Mouse (Mus musculus) 3T3-L1 (cell line): ENCODE results near the gene Amelx.
A peak's percentile ranks its signal among the peaks of the same experiment; 100 is the strongest.

Source experiments
- DNase-seq: peaks from one replicate; pipeline ENCODE4 v3.0.0-alpha.2; 2015; ENCODE audit warnings: low read depth, low spot score

Amelx gene

DNA sequence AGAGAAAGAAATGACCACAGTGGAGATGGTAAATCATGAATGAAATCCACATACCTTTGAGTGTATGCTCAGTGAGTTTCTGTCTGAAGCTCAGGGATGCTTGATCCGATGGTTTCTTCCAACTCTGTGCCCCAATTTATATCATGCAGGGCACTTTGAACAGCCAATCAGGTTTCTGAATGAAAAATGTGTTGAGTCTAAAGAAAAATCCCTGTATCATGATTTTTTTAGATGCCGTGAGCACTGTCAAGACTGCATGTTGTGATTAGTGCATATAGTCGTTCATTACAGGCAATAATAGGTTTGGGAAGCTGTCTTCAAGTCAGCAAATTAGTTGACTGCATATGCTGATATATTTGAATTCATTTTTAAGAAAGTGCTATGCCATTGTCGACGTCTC is at the start of gene Amelx:
Amelx (minus strand) TSS at position 101 of the 400 bp plus-strand sequence.
- no peak for DNase-seq

- no peak for DNase-seq
These were observed 35.5 kb upstream of the Amelx start for GRCm38 (mm10) chrX:169222357-169223062.

GRCm38 (mm10) chrX:169220064-169220463 is 33.1 kb upstream of the Amelx start:
- no peak for DNase-seq

DNA sequence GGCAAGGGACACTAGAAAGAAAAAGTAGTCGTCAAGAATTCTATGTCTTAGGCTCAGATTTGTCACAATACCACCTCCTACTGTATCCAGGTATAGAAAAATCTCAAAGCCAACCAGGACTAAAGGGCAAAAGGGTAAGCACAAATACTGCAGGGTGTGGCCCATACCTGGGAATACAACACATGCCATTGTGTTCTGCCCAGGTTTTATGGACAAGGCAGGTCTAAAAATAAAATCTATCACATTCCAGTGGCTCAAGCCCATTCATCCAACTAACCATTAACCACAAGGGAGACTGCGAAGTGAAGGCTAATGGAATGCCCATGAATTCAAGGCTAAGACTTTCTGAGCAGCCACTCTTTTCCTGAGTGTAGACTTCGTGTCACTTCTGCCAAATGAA is 23.0 kb upstream of the Amelx start:
- DNase-seq, result no peak

GRCm38 (mm10) chrX:169178634-169179033 is 8.4 kb downstream of the Amelx start:
- peak; percentile 6 for DNase-seq

- DNase-seq, result peak; percentile 8
These were observed 13.2 kb downstream of the Amelx start for GRCm38 (mm10) chrX:169173796-169174195.

DNA sequence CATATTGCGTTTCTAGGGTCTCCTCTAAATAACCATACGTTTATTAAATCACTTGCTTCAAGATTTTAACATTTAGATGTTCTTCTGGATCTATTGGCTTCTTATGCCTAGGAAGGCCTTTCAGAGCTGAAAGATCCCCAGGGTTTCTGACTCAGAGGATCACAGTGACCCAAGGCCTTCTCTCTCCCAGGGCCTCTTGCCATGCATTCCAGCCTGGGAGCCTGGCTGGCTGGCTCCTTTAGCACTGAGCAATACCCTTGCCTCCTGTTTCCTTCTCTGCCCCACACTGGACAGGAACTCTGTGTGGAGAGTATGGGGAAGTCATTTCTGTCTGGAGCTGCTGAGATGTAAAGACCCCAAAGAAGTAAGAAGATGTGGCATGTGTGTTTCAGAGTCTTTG is 16.0 kb downstream of the Amelx start:
- DNase-seq, result peak; percentile 18

DNA sequence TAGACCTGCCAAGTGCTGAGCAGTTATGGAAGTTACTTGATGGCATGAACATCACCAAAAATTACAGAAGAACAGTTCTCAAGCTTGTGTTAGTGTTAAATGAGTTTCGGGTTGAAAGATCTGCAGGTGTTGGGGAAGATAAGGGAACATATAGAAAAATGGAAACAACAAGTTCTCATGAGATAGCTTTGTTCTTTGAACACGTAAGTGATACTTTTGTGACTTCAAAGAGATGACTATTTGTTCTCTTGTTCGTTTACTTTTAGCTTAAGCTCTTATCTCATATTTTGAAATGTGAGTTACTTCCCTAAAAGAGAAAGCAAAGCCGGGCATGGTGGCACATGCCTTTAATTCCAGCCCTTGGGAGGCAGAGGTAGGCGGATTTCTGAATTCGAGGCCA is 28.6 kb downstream of the Amelx start:
- no peak for DNase-seq

- no peak for DNase-seq
These were observed 33.2 kb downstream of the Amelx start for GRCm38 (mm10) chrX:169153805-169154204.

GRCm38 (mm10) chrX:169140467-169140866 is 46.5 kb downstream of the Amelx start:
- no peak for DNase-seq

- no peak for DNase-seq
These were observed 47.2 kb downstream of the Amelx start for GRCm38 (mm10) chrX:169139758-169140157.
